In the genomic region with DNA sequence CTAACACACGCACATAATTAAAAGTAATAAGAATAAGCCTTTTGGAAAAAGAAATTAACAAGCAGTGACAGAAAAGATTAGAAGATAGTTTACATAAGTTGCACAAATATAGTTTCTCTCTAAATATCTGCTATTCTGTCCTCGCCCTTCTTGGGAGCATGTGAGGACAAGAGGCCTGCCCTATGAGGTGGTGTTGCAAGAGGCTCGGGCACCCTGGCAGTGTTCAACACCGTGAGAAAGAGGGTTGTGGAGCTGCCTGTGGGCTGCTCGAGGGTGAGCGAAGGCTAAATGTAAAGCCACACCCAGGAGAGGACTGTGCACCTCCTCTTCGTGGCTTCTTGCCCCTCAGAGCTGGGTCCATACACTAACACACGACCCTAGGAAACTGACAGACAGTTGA, we compare ENCODE assay signal across 21 mouse cellular contexts.
DNase-seq lines count a peak whose midpoint lies in the region; ATAC-seq and TF ChIP-seq lines count a peak whose summit lies in the region.
"Had no signal": no experiment of that assay in that cellular context is flagged by ENCODE, and none has a peak within 500 bp of the region (broad histone marks: within the 10 kb centered on the region; RNA-seq: fewer than 3 reads in every experiment).

No protein-coding gene starts in this region.

- no peak for DNase-seq in embryonic facial prominence, embryonic 10.5 days (ENCODE audit: low spot score)
- peak; percentile 13 for DNase-seq in urinary bladder, postnatal 14 days (ENCODE audit: low spot score)
- DNase-seq in urinary bladder, postnatal 10 days (ENCODE audit: low spot score) = no peak
- DNase-seq in lung, postnatal 0 days (ENCODE audit: low spot score) = no peak
- peak; percentile 13 for DNase-seq in lung, postnatal 36 days
- no peak for DNase-seq in left cerebral cortex, adult 9 months (ENCODE audit: low spot score in 2 of 2)
- DNase-seq: cerebellum, adult 18-20 months; cerebellum, adult 9-11 months; cerebellum, postnatal 36 days; gastrocnemius, postnatal 36 days; heart, adult 11 months; heart, postnatal 36 days had no signal

- H3K36me3 ChIP-seq in embryonic facial prominence, embryonic 13.5 days = no peaks in the 10 kb centered on the region
- H3K36me3 ChIP-seq in embryonic facial prominence, embryonic 10.5 days (replicated peaks) = no peaks in the 10 kb centered on the region
- no peaks in the 10 kb centered on the region for H3K36me3 ChIP-seq in lung, postnatal 0 days (ENCODE audit: insufficient read depth, low read length)
- H3K36me3 ChIP-seq in forebrain, embryonic 12.5 days (replicated peaks) = no peaks in the 10 kb centered on the region
- H3K36me3 ChIP-seq: embryonic facial prominence, embryonic 15.5 days; forebrain, embryonic 10.5 days; forebrain, embryonic 15.5 days; G1E; heart, embryonic 13.5 days; hindbrain, embryonic 15.5 days had no signal

- no peaks in the 10 kb centered on the region for H3K27me3 ChIP-seq in embryonic facial prominence, embryonic 13.5 days
- H3K27me3 ChIP-seq in embryonic facial prominence, embryonic 10.5 days (replicated peaks; ENCODE audit: low read depth, poor library complexity, severe bottlenecking) = no peaks in the 10 kb centered on the region
- no peaks in the 10 kb centered on the region for H3K27me3 ChIP-seq in lung, postnatal 0 days (replicated peaks; ENCODE audit: insufficient read depth, low read length)
- H3K27me3 ChIP-seq in forebrain, embryonic 12.5 days = no peaks in the 10 kb centered on the region
- H3K27me3 ChIP-seq: embryonic facial prominence, embryonic 15.5 days; forebrain, embryonic 15.5 days; heart, embryonic 13.5 days; hindbrain, embryonic 15.5 days had no signal

- peak; percentile 32; the same call in 1 of the 2 replicates for ATAC-seq in embryonic facial prominence, embryonic 13.5 days (ENCODE audit: insufficient number of reproducible peaks, insufficient read depth, low FRiP score, low TSS enrichment, low read depth)
- ATAC-seq in lung, postnatal 0 days = 0 out of 2 replicates have a peak, but pooled peaks have one; percentile 30
- ATAC-seq in forebrain, embryonic 12.5 days (ENCODE audit: low FRiP score) = no peak
- ATAC-seq: forebrain, embryonic 15.5 days had no signal

- no peaks in the 10 kb centered on the region; the same call in 1 of the 2 replicates for H3K4me1 ChIP-seq in embryonic facial prominence, embryonic 13.5 days
- H3K4me1 ChIP-seq in embryonic facial prominence, embryonic 10.5 days = peaks cover 9% of the 10 kb centered on the region
- no peaks in the 10 kb centered on the region for H3K4me1 ChIP-seq in lung, postnatal 0 days (ENCODE audit: insufficient read depth, low read depth, low read length)
- peaks cover 8% of the 10 kb centered on the region for H3K4me1 ChIP-seq in forebrain, embryonic 12.5 days
- H3K4me1 ChIP-seq: forebrain, embryonic 15.5 days; heart, embryonic 13.5 days; hindbrain, embryonic 15.5 days had no signal

- H3K4me3 ChIP-seq in embryonic facial prominence, embryonic 13.5 days = no peak overlapping the region
- H3K4me3 ChIP-seq in embryonic facial prominence, embryonic 10.5 days = no peak overlapping the region
- no peak overlapping the region for H3K4me3 ChIP-seq in lung, postnatal 0 days (ENCODE audit: low read depth, low read length)
- H3K4me3 ChIP-seq in forebrain, embryonic 12.5 days (replicated peaks) = no peak overlapping the region
- H3K4me3 ChIP-seq: embryonic facial prominence, embryonic 15.5 days; erythroblast, embryonic 14.5 days; forebrain, embryonic 10.5 days; forebrain, embryonic 15.5 days; heart, embryonic 13.5 days; hindbrain, embryonic 15.5 days had no signal

- no peak overlapping the region for H3K9ac ChIP-seq in embryonic facial prominence, embryonic 13.5 days
- H3K9ac ChIP-seq in lung, postnatal 0 days (replicated peaks; ENCODE audit: low read depth) = no peak overlapping the region
- no peak overlapping the region for H3K9ac ChIP-seq in forebrain, embryonic 12.5 days
- H3K9ac ChIP-seq: embryonic facial prominence, embryonic 15.5 days; forebrain, embryonic 15.5 days; heart, embryonic 13.5 days; hindbrain, embryonic 15.5 days had no signal

- WGBS in embryonic facial prominence, embryonic 13.5 days = 68% methylated on average over 8 of the region's 8 CpGs
- WGBS in embryonic facial prominence, embryonic 10.5 days = 82% methylated on average over 8 of the region's 8 CpGs
- WGBS in lung, postnatal 0 days = 51% methylated on average over 8 of the region's 8 CpGs
- WGBS in forebrain, embryonic 12.5 days = 82% methylated on average over 8 of the region's 8 CpGs

- no peak for TF ChIP-seq CTCF in lung, postnatal 0 days (IDR thresholded peaks at IDR 0.05)

- no peak for TF ChIP-seq EP300 in lung, postnatal 0 days (IDR thresholded peaks at IDR 0.05)

- 0 out of 2 replicates have a peak, but pooled peaks cover 6% of the 10 kb centered on the region for H3K9me3 ChIP-seq in embryonic facial prominence, embryonic 13.5 days
- H3K9me3 ChIP-seq in embryonic facial prominence, embryonic 10.5 days = no peaks in the 10 kb centered on the region
- no peaks in the 10 kb centered on the region for H3K9me3 ChIP-seq in lung, postnatal 0 days (ENCODE audit: low read length)
- no peaks in the 10 kb centered on the region for H3K9me3 ChIP-seq in forebrain, embryonic 12.5 days
- H3K9me3 ChIP-seq: embryonic facial prominence, embryonic 15.5 days; forebrain, embryonic 10.5 days; forebrain, embryonic 15.5 days; G1E; hindbrain, embryonic 15.5 days had no signal

- no peak overlapping the region for H3K4me2 ChIP-seq in embryonic facial prominence, embryonic 13.5 days
- H3K4me2 ChIP-seq in lung, postnatal 0 days (replicated peaks; ENCODE audit: low read depth, low read length) = no peak overlapping the region
- no peak overlapping the region for H3K4me2 ChIP-seq in forebrain, embryonic 12.5 days
- H3K4me2 ChIP-seq: embryonic facial prominence, embryonic 15.5 days; forebrain, embryonic 15.5 days; heart, embryonic 13.5 days; hindbrain, embryonic 15.5 days had no signal

- no peak overlapping the region for H3K27ac ChIP-seq in embryonic facial prominence, embryonic 13.5 days
- no peak overlapping the region for H3K27ac ChIP-seq in embryonic facial prominence, embryonic 10.5 days (replicated peaks)
- H3K27ac ChIP-seq in lung, postnatal 0 days (ENCODE audit: low read length) = no peak overlapping the region
- H3K27ac ChIP-seq in forebrain, embryonic 12.5 days = no peak overlapping the region
- H3K27ac ChIP-seq: embryonic facial prominence, embryonic 15.5 days; forebrain, embryonic 10.5 days; forebrain, embryonic 15.5 days; heart, embryonic 13.5 days; hindbrain, embryonic 15.5 days had no signal

Comparison
In these comparisons a context has a peak if more than half of its experiments do, and no peak if none do; other contexts are left out.
1. DNase-seq: peak in urinary bladder, postnatal 14 days (single experiment) and lung, postnatal 36 days (single experiment); none in embryonic facial prominence, embryonic 10.5 days (single experiment), urinary bladder, postnatal 10 days (single experiment), lung, postnatal 0 days (single experiment) and left cerebral cortex, adult 9 months (0 of 2).